Mouse (Mus musculus): ENCODE data around the gene Krtap13-1. TPM values are rescaled to one million over a fixed set of nuclear protein-coding genes. Genes with fewer than 3 reads are reported as not detected.
"Not testable (repeated sequence)": the region's sequence is repeated elsewhere in the genome, so short reads cannot be mapped to it uniquely, and the experiment has no call there.

Gene Krtap13-1
- not detected for total RNA-seq (2022)

DNA sequence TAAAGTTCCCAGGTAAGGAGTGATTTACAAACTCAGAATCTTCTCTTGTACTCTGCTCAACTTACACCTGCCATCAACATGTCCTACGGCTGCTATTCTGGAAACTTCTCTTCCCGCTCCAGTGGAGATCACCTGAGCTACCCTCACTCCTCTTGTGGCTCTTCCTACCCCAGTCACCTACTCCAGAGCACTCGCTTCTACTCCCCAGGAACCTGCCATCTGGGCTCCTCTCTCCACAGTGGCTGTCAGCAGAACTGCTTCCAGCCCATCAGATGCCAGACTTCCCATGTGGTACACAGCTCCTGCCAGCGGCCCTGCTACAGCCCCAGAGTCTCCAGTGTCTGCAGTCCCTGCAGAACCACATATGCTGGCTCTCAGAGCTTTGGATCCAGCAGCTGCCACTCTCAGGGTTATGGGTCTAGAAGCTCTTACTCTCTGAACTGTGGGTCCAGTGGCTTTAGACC lies at the start of gene Krtap13-1:
Krtap13-1 (plus strand) TSS at position 51 of the 464 bp plus-strand sequence.
- DNase-seq (ENCODE audit: low spot score in 2 of 2) = peak in 1 of 2 experiments; percentile 7

DNA sequence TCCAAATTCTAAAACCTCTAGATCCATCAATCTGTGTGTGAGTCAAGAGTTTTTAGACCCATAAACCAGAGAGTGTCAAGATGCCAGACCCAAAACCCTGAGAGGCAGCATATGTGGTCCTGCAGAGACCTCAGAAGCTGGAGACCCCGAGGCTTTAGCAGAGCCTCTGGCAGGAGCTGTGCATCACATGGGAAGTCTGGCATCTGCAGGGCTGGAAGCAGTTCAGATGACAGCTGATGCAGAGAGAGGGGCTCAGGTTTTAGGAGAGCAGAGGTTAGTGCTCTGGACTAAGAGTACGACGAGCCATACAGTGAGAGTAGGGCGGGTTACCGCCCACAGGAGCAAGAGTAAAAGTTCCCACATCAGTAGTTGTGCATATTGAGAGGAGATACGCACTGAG lies 49.6 kb upstream of the Krtap13-1 start:
- no peak for DNase-seq (ENCODE audit: low spot score in 2 of 2)

DNA sequence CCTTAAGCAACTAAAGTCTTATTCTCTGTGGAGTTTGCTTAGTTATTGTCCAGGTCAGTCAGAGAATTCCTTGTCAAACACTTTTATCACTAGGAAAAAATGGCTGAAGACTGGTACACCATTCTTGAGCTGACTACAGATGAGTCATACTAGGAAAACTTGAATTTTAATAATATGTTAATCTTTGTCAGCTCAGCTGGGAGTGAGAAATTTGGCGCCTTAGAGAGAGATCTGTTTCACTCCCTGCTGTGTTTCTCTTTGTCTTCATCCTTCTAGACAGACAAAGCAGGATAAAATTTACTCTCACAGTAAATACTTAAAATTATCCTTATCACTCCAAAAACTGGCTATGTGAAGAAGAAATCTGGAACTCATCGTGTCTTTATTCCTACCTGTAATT lies 47.4 kb upstream of the Krtap13-1 start:
- no peak for DNase-seq (ENCODE audit: low spot score in 2 of 2)

DNA sequence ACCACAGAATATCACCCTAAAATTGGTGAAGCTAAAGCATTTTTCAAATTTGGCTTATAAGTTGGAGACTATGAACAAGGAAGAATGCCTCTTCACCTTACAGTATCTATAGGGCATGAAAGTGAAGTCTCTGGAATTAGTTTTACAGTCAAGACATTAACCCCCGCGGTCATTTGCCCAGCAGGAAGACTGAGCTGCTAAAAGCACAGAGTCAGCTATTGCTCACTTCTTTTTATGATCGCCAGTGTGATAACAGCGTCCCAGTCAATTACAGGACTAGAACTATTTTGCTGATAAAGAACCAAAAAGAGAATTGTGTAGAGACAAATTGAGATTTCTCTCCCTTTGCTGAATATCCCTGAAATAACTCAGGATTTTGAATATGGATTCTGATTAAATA lies 32.4 kb upstream of the Krtap13-1 start:
- no peak for DNase-seq (ENCODE audit: low spot score in 2 of 2)

DNA sequence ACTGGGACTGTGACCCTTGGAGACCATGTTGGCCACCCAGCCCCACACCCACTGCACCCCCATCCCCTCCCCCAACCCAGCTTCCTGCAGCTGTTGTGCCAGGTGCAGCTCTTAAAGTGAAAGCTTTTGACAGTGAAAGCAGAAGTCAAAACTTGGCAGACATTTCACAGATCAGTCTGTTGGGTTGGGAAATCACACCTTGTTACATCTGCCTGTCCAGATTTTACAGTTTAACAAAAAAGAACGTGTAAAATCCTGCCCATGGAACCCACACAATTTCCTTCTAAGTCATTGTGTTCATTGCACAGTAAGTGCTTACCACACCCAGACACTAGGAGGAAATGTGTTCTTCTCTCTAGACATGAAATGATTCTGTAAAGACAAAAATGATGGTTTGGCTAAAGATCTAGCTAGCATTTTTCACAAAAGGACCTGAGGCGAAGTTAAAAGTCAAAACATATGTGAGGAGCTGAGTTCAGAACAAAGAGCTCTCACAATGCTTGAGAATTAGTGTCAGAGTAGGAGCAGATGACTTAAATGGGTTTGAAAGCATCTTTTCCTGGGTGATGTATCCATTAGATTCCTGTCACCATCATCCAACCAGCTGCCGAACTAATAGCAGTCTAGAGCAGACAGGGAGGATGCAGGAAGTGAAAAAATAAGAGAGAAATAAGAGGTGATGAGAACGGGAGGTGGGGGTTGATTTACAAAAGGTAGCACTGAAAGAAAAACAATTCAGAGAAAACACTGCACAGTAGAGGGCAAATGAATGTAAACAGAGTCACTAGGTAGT lies 27.4 kb upstream of the Krtap13-1 start:
- DNase-seq (ENCODE audit: low spot score in 2 of 2) = no peak

DNA sequence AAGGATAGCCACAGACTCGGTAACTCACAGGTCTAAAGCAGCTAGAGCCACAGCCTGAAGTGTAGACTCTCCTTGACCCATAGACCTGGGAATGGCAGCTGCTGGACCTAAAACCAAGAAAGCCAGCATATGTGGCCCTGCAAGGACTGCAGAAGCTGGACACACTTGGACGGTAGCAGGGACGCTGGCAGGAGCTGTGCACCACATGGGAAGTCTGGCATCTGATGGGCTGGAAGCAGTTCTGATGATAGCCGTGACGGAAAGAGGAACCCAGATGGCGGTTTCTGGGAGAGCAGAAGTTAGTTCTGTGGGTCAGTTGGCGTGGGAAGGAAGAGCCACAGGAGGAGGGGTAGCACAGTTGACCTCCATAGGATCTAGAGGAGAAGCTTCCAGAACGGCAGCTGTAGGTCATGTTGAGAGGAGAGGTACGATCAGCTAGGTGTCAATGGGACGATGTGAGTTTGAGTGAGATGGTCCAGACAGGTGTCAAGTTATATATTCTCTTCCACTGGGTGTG lies 21.1 kb upstream of the Krtap13-1 start, which contains the start of gene 2310061N02Rik:
2310061N02Rik (minus strand) TSS at position 467 of the 517 bp plus-strand sequence.
- DNase-seq (ENCODE audit: low spot score in 2 of 2) = no peak

DNA sequence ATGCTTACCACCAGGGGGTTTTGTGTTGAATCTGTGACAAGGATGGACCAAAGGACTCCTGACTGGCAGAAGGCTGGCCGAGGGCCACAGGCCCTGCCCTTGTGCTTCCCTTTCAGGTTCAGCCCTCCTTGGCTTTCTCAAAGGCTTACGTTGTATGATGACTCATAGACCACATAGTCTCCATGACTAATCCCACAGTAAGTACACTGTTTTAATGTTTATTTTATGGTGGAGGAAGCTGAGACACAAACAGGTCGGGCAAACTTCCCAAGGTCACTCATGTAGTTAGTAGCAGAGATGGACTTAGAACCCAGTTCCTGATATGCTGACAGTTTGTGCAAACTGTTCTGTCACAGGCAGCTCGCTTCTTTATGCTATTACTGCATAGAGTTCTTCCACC lies 17.9 kb upstream of the Krtap13-1 start:
- DNase-seq (ENCODE audit: low spot score in 2 of 2) = no peak

DNA sequence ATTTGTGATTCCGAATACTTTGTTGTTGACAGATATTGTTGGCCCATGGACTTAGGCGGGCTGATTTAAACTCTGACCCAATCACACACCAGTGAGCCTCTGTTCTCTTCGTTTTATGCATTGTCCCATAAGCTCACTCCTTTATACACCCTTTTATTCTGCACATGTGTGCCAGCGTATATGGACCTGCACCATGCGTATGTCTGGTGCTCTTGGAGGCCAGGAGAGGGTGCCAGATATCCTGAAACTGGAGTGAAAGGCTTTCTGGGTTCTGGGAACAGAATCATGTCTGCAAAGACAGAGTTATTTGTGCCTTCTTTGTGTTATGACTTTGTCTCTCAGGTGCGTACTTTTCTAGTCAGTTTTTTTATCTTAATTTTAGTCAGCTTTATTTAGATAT lies 17.4 kb upstream of the Krtap13-1 start:
- no peak for DNase-seq (ENCODE audit: low spot score in 2 of 2)

DNA sequence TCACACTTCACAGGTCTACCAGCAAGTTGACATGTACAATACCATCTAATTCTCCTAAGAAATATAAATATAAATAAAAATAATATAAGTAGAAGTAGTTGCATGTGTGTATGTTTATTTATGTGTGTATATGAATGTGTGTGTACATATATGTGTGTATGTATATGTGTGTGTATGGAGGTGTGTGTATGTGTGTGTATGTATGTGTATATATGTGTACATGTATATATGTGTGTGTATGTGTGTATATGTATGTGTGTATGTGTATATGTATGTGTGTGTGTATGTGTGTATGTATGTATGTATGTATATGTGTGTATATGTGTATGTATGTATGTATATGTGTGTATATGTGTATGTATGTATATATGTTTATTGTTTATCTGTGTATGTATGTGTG lies 12.1 kb upstream of the Krtap13-1 start:
- no peak for DNase-seq (ENCODE audit: low spot score in 2 of 2)

DNA sequence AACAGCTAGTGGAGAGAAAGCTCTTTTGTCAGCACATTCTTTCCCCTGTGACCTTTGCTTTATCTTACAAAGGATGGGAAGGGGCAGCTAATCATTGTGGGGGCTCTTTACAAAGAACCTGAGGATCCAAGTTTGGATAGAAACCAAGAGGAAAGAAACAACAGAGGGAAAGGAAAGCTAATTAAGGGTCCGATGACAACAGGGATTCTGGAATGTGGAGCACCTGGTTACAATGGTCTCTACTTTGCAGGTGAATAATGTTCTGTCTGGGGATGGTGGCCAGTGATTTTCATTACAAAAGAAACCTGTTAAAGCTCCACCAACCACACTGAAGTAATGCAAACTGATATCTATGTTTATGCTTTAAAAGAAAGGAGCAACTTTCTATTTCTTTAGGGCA lies 8.6 kb upstream of the Krtap13-1 start:
- no peak for DNase-seq (ENCODE audit: low spot score in 2 of 2)

DNA sequence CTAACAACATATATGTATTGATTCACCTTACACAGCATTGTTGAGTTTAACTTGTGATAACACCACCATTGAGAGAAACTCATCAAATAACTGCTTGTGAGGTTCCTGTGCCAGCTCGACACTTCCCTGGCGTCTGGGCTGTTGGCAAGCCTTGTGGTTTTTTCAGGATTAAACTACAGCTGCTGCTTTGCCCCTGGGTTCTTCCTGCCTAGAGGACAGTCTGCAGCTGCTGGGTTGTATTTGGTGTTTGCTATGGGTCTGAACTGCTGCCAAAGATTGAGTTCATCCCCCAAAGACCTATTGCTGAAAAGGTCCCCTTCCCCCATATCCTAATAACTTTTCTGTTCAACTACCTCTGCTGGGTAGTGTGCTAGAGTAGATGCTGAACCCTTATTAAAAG lies 6.7 kb downstream of the Krtap13-1 start:
- no peak for DNase-seq (ENCODE audit: low spot score in 2 of 2)

DNA sequence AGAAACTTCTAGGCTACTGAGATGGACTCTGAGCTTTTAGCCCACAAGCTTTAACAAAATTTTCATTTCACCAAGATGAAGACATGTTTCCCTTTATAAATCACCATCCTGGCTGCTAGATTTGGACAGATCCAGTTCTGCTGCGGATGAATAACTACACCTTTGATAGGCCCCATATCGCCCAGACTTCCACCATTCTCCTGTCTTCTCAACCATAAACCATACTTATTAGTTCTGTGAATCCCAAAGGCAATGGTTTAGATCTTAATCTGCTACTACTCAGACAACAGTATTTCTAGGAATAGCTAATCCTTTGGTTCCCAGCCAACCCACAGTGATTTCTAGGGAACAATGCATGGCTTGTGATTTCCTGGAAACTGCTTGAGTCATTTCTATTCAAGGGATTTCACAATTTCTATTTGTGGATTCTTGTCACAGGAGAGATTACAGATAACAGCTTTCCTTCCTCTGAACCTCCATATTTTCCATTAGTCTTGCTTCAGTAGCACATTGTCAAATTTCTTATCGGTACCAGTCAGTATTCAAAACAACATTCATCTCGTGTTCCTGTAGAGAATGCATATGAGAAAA lies 16.2 kb downstream of the Krtap13-1 start:
- no peak for DNase-seq (ENCODE audit: low spot score in 2 of 2)

DNA sequence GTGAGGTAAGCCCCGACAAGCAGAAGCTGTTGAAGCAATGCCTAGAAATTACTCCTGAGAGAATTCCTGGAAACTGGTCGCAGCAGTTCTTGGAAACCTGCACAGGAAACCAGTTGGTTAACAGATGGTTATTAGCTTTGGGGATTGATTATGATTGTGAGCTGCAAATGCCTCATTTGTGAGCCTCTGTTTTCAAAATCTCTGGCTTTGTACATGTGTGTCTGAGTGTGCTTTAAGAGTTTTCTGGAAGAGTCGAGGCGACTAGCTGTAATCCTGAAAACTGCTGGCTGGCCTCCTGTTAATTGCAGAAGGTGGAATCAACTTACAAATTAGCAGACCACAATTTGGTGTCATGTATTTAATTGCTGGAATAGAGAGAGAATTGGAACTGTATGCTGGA lies 19.3 kb downstream of the Krtap13-1 start:
- peak; percentile 5 to 8 for DNase-seq (ENCODE audit: low spot score in 2 of 2)

DNA sequence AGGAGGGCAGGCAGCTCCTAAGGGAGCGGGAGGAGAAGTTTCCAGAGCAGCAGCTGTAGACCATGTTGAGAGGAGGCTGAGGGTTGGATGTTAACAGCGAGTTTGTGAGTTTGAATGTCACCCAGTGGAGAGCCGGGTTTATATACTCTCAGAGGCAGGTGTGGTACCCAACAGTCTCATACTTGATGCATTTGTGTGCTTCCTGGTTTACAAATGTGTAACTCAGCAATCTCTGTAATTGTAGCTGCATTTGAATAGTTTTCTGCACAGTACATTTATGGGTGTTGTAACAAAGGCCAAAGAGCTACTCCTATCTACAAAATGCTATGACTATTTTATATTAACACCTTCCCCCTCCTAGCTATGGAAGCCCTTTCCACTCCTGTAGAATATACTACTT lies 22.9 kb downstream of the Krtap13-1 start, which contains the start of gene Krtap13:
Krtap13 (minus strand) TSS at position 101 of the 400 bp plus-strand sequence.
- not testable (repeated sequence) for DNase-seq (ENCODE audit: low spot score in 2 of 2)

DNA sequence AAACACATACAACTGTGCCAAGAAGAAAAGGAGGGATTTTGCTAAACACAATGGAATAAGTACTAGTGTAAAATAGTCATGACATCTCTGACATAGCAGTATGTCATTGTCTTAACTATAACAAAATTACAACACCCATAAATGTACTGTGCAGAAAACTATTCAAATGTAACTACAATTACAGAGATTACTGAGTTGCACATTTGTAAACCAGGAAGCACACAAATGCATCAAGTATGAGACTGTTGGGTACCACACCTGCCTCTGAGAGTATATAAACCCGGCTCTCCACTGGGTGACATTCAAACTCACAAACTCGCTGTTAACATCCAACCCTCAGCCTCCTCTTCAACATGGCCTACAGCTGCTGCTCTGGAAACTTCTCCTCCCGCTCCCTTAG lies 29.9 kb downstream of the Krtap13-1 start, which contains the start of gene 2310034C09Rik:
2310034C09Rik (plus strand) TSS at position 301 of the 400 bp plus-strand sequence.
- not testable (repeated sequence) for DNase-seq (ENCODE audit: low spot score in 2 of 2)

DNA sequence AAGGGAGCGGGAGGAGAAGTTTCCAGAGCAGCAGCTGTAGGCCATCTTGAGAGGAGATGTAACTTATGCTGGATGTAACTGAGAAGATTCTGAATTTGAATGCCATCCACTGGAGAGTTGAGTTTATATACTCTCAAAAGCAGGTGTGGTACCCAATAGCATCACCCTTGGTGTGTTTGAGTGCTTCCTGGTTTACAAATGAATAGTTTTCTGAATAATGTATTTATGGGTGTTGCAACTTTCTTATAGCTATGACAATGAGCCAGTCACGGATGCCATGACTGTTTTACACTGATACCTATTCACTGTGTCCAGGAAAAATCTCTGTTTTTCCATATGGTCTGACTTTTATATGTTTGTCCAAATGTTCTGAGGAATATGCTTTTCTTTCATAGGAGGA lies 45.4 kb downstream of the Krtap13-1 start, which contains the start of gene 2310057N15Rik:
2310057N15Rik (minus strand) TSS at position 101 of the 400 bp plus-strand sequence.
- DNase-seq (ENCODE audit: low spot score in 2 of 2) = no peak

DNA sequence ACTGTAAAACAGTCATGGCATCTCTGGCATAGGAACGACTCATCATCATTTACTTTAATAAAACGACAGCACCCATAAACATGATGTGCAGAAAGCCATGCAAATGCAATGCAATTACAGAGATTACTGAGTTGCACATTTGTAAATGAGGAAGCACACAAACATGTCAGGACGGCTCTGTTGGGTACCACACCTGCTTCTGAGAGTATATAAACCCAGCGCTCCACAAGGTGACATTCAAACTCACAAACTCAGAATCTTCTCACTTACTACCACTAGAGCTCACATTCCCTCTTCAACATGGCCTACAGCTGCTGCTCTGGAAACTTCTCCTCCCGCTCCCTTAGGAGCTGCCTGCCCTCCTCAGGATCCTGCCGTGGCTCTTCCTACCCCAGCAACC lies 48.9 kb downstream of the Krtap13-1 start, which contains the start of gene Gm5965:
Gm5965 (plus strand) TSS at position 301 of the 400 bp plus-strand sequence.
- no peak for DNase-seq (ENCODE audit: low spot score in 2 of 2)

Other genes with a start within 250 kb of the Krtap13-1 start
- not detected for gene Cldn17, start 221.9 kb upstream of the Krtap13-1 start, total RNA-seq (2022)
- gene Cldn8, start 165.7 kb upstream of the Krtap13-1 start, total RNA-seq (2022) = not detected
- not detected for gene Krtap24-1, start 116.6 kb upstream of the Krtap13-1 start, total RNA-seq (2022)
- gene 2310079G19Rik, start 101.2 kb upstream of the Krtap13-1 start, total RNA-seq (2022) = not detected
- gene Krtap26-1, start 81.1 kb upstream of the Krtap13-1 start, total RNA-seq (2022) = not detected
- not detected for gene Krtap27-1, start 57.2 kb upstream of the Krtap13-1 start, total RNA-seq (2022)
- not detected for gene 2310061N02Rik, start 20.9 kb upstream of the Krtap13-1 start, total RNA-seq (2022)
- gene Krtap13, start 22.8 kb downstream of the Krtap13-1 start, total RNA-seq (2022) = not detected
- not detected for gene 2310034C09Rik, start 30.0 kb downstream of the Krtap13-1 start, total RNA-seq (2022)
- gene 2310057N15Rik, start 45.3 kb downstream of the Krtap13-1 start, total RNA-seq (2022) = not detected
- not detected for gene Gm5965, start 49.0 kb downstream of the Krtap13-1 start, total RNA-seq (2022)
- not detected for gene Gm20741, start 83.4 kb downstream of the Krtap13-1 start, total RNA-seq (2022)
- gene Krtap15, start 91.4 kb downstream of the Krtap13-1 start, total RNA-seq (2022) = not detected
- not detected for gene Krtap14, start 97.3 kb downstream of the Krtap13-1 start, total RNA-seq (2022)
- gene Krtap19-1, start 140.5 kb downstream of the Krtap13-1 start, total RNA-seq (2022) = not detected
- not detected for gene Krtap19-2, start 145.4 kb downstream of the Krtap13-1 start, total RNA-seq (2022)
- not detected for gene Krtap19-3, start 149.2 kb downstream of the Krtap13-1 start, total RNA-seq (2022)
- not detected for gene Krtap19-4, start 156.2 kb downstream of the Krtap13-1 start, total RNA-seq (2022)
- gene Krtap19-5, start 167.6 kb downstream of the Krtap13-1 start, total RNA-seq (2022) = not detected
- not detected for gene Krtap19-9b, start 203.4 kb downstream of the Krtap13-1 start, total RNA-seq (2022)
- not detected for gene Krtap16-3, start 234.0 kb downstream of the Krtap13-1 start, total RNA-seq (2022)

Data from layer of hippocampus, adult 8-10 months (tissue).